Mouse (Mus musculus): ENCODE measurements at regions not wholly inside any gene's neighbourhood (a gene's known extent, or its start where the extent isn't known, plus 50 kb on each side); places are given as distances from the start of the nearest gene placed in this dataset.

DNA sequence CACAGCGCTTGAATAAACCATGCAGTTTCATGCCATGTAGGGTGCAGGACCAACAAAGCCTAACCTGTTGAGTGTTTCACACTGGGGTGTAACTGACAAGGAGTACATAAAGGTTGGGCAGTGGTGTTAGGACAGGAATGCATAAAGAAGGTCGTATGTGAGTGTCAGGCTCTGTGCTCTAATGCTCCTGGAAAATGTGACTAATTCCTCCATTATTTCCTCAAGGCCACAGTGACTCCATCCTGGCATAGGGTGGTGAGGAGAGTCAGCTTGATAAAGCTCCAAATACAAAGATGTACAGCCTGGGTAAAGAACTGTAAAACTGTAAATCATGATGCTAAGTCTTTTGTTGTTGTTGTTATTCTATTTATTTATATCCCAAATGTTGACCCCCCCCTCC, 393.1 kb upstream of the Nrp1 start:
- TF ChIP-seq POLR2A (IDR thresholded peaks at IDR 0.05; ENCODE audit: control insufficient read depth in 1 of 2, insufficient read depth in 1 of 2, low read depth in 1 of 2, low read length in 2 of 2, poor library complexity in 1 of 2) (no peak), ETS1 (IDR thresholded peaks at IDR 0.05; ENCODE audit: low read depth, low read length) (no peak), CTCF (IDR thresholded peaks at IDR 0.05 in 2 of 3, conservative IDR thresholded peaks at IDR 0.05 in 1 of 3; ENCODE audit: control insufficient read depth in 1 of 3, insufficient read depth in 1 of 3, low read depth in 2 of 3, low read length in 3 of 3, poor library complexity in 1 of 3, severe bottlenecking in 1 of 3) (no peak), MAZ (IDR thresholded peaks at IDR 0.05; ENCODE audit: low read depth, low read length) (no peak), ZMIZ1 (IDR thresholded peaks at IDR 0.05; ENCODE audit: low read depth, low read length) (no peak), KAT2A (conservative IDR thresholded peaks at IDR 0.05; ENCODE audit: low read depth, low read length) (no peak), MYB (IDR thresholded peaks at IDR 0.05; ENCODE audit: low read depth, low read length) (no peak), ELF1 (IDR thresholded peaks at IDR 0.05; ENCODE audit: low read depth, low read length) (no peak), POLR2AphosphoS5 (IDR thresholded peaks at IDR 0.05; ENCODE audit: borderline replicate concordance, low read depth, low read length) (no peak), TAL1 (IDR thresholded peaks at IDR 0.05; ENCODE audit: low read length) (no peak), MYC (IDR thresholded peaks at IDR 0.05; ENCODE audit: low read depth, low read length) (no peak), ZC3H11A (IDR thresholded peaks at IDR 0.05; ENCODE audit: low read depth, low read length) (no peak), NRF1 (IDR thresholded peaks at IDR 0.05; ENCODE audit: insufficient read depth, low read depth, low read length, poor library complexity, severe bottlenecking) (no peak), BHLHE40 (IDR thresholded peaks at IDR 0.05; ENCODE audit: borderline replicate concordance, low read depth, low read length) (no peak), GABPA (IDR thresholded peaks at IDR 0.05; ENCODE audit: low read depth, low read length) (no peak), EP300 (IDR thresholded peaks at IDR 0.05; ENCODE audit: low read depth in 1 of 2, low read length in 2 of 2) (no peak), GATA1 (IDR thresholded peaks at IDR 0.05; ENCODE audit: low read depth, low read length) (no peak)
- DNase-seq (ENCODE audit: low read depth, low spot score), result no peak
- Histone ChIP-seq H3K4me3 (ENCODE audit: control insufficient read depth in 1 of 2, insufficient read depth in 1 of 2, low read depth in 2 of 2, low read length in 2 of 2) (no peak overlapping the region), H3K36me3 (ENCODE audit: control insufficient read depth in 1 of 2, insufficient read depth in 2 of 2, low read length in 2 of 2) (no peaks in the 10 kb centered on the region), H3K27ac (ENCODE audit: control insufficient read depth, low read depth, low read length) (no peak overlapping the region), H3K4me1 (ENCODE audit: control insufficient read depth in 1 of 2, insufficient read depth in 2 of 2, low read length in 2 of 2) (no peaks in the 10 kb centered on the region), H3K9ac (ENCODE audit: control insufficient read depth, low read depth, low read length, poor library complexity, severe bottlenecking) (no peak overlapping the region), H3K79me2 (ENCODE audit: control insufficient read depth, insufficient read depth, low read length, poor library complexity) (no peaks in the 10 kb centered on the region), H3K27me3 (ENCODE audit: control insufficient read depth in 1 of 2, insufficient read depth in 2 of 2, low read length in 2 of 2) (no peaks in the 10 kb centered on the region), H3K9me3 (replicated peaks; ENCODE audit: insufficient read depth, low read length) (no peaks in the 10 kb centered on the region)

- H3K4me1 ChIP-seq (ENCODE audit: control insufficient read depth in 1 of 2, insufficient read depth in 2 of 2, low read length in 2 of 2), result no peaks in the 10 kb centered on the region
- H3K79me2 ChIP-seq (ENCODE audit: control insufficient read depth, insufficient read depth, low read length, poor library complexity), result no peaks in the 10 kb centered on the region
- no peak for DNase-seq (ENCODE audit: low read depth, low spot score)
- H3K36me3 ChIP-seq (ENCODE audit: control insufficient read depth in 1 of 2, insufficient read depth in 2 of 2, low read length in 2 of 2), result no peaks in the 10 kb centered on the region
- H3K27ac ChIP-seq (ENCODE audit: control insufficient read depth, low read depth, low read length), result no peak overlapping the region
- H3K9me3 ChIP-seq (replicated peaks; ENCODE audit: insufficient read depth, low read length), result no peaks in the 10 kb centered on the region
- H3K27me3 ChIP-seq (ENCODE audit: control insufficient read depth in 1 of 2, insufficient read depth in 2 of 2, low read length in 2 of 2), result no peaks in the 10 kb centered on the region
- no peak overlapping the region for H3K4me3 ChIP-seq (ENCODE audit: control insufficient read depth in 1 of 2, insufficient read depth in 1 of 2, low read depth in 2 of 2, low read length in 2 of 2)
- no peak overlapping the region for H3K9ac ChIP-seq (ENCODE audit: control insufficient read depth, low read depth, low read length, poor library complexity, severe bottlenecking)
- no peak for TF ChIP-seq TAL1 (IDR thresholded peaks at IDR 0.05; ENCODE audit: low read length)
- no peak for TF ChIP-seq ZC3H11A (IDR thresholded peaks at IDR 0.05; ENCODE audit: low read depth, low read length)
- TF ChIP-seq POLR2A (IDR thresholded peaks at IDR 0.05; ENCODE audit: control insufficient read depth in 1 of 2, insufficient read depth in 1 of 2, low read depth in 1 of 2, low read length in 2 of 2, poor library complexity in 1 of 2), result no peak
- no peak for TF ChIP-seq ZMIZ1 (IDR thresholded peaks at IDR 0.05; ENCODE audit: low read depth, low read length)
- TF ChIP-seq RCOR1 (IDR thresholded peaks at IDR 0.05; ENCODE audit: low read depth, low read length), result no peak
- no peak for TF ChIP-seq E2F4 (IDR thresholded peaks at IDR 0.05; ENCODE audit: borderline replicate concordance, low read depth, low read length)
- TF ChIP-seq SIN3A (IDR thresholded peaks at IDR 0.05; ENCODE audit: low read length), result no peak
- TF ChIP-seq NRF1 (IDR thresholded peaks at IDR 0.05; ENCODE audit: insufficient read depth, low read depth, low read length, poor library complexity, severe bottlenecking), result no peak
- no peak for TF ChIP-seq HCFC1 (IDR thresholded peaks at IDR 0.05; ENCODE audit: low read depth, low read length)
- TF ChIP-seq ETS1 (IDR thresholded peaks at IDR 0.05; ENCODE audit: low read depth, low read length), result no peak
- no peak for TF ChIP-seq USF1 (IDR thresholded peaks at IDR 0.05; ENCODE audit: low read depth, low read length)
- no peak for TF ChIP-seq MAX (IDR thresholded peaks at IDR 0.05; ENCODE audit: low read length)
- TF ChIP-seq GATA1 (IDR thresholded peaks at IDR 0.05; ENCODE audit: low read depth, low read length), result no peak
- TF ChIP-seq CTCF (IDR thresholded peaks at IDR 0.05 in 2 of 3, conservative IDR thresholded peaks at IDR 0.05 in 1 of 3; ENCODE audit: control insufficient read depth in 1 of 3, insufficient read depth in 1 of 3, low read depth in 2 of 3, low read length in 3 of 3, poor library complexity in 1 of 3, severe bottlenecking in 1 of 3), result no peak
- no peak for TF ChIP-seq ZKSCAN1 (IDR thresholded peaks at IDR 0.05; ENCODE audit: low read depth, low read length)
- TF ChIP-seq MAFK (IDR thresholded peaks at IDR 0.05; ENCODE audit: borderline replicate concordance, low read depth, low read length), result no peak
- no peak for TF ChIP-seq GABPA (IDR thresholded peaks at IDR 0.05; ENCODE audit: low read depth, low read length)
- no peak for TF ChIP-seq UBTF (IDR thresholded peaks at IDR 0.05; ENCODE audit: borderline replicate concordance, insufficient read depth, low read depth, low read length)
- TF ChIP-seq RAD21 (IDR thresholded peaks at IDR 0.05; ENCODE audit: low read depth, low read length), result no peak
- TF ChIP-seq CHD2 (IDR thresholded peaks at IDR 0.05; ENCODE audit: low read length), result no peak
Observed at GRCm38 (mm10) chr8:127968026-127968425, 390.4 kb upstream of the Nrp1 start.
